Mouse (Mus musculus) large intestine, adult 2 months (tissue): ENCODE measurements around the gene Fkbp3. TPM values are rescaled to one million over a fixed set of nuclear protein-coding genes. Genes with fewer than 3 reads are reported as not detected.

Experiments used
- DNase-seq: peaks from one replicate; pipeline ENCODE4 v3.0.0-alpha.2; 2012; ENCODE audit warnings: low read depth, low spot score
- WGBS: fragments of 180-500 bp; shearing (Covaris S2); methylation state at CpG from one replicate; pipeline ENCODE4 v1.1.7; 2018; 5-methylcytosine and 5-hydroxymethylcytosine counted together
- polyA plus RNA-seq: library from polyadenylated mRNA; depleted of rRNA; stranded (reverse); fragments of >200 nt; gene quantifications from 2 replicates; pipeline ENCODE4 v1.2.3, GENCODE M21; 2012; rRNA removed

Fkbp3 gene
- polyA plus RNA-seq, 1 experiment = 17.6 TPM

DNA sequence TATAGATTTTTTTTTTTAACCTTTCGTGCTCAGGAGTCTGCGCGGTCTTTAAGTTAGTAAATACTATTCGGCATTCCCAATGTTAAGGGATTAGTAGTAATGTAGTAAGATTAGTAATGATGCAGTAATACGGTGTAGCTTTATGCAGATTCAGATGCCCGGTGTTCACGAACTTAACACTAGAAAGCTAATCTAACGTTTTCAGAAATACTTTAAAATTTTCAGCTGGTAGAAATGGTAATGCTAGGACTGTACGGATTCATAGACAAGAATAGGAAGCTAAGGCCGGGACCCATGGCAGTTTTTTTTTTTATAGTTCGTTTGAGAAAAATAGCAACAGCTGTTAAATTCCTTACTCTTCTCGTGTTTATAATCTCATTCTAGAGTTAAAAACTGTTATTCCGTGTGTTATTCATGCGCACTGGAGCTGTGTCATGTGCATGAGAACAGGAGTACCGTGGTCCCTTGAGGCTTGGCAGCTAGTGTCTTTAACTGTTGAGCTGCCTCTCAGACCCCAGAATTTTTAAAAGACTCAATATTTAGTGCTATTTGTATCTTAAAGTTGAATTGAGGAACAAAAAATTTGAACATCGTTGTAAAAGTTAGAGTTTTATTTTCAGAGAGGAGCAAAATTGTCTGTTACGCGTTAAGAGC is 36.8 kb downstream of the Fkbp3 start:
- 5% methylated on average over 18 of the region's 18 CpGs for WGBS
- DNase-seq = no peak

GRCm38 (mm10) chr12:65036190-65036870 is 37.5 kb downstream of the Fkbp3 start, which contains the start of gene Prpf39:
Gene Prpf39, plus strand, starts transcription at chr12:65036333.
- WGBS = under 1% methylated on average over 56 of the region's 65 CpGs
- peak; percentile 57 for DNase-seq

GRCm38 (mm10) chr12:65035839-65036189 is 38.0 kb downstream of the Fkbp3 start:
- WGBS = 48% methylated on average over 8 of the region's 8 CpGs
- DNase-seq = no peak

DNA sequence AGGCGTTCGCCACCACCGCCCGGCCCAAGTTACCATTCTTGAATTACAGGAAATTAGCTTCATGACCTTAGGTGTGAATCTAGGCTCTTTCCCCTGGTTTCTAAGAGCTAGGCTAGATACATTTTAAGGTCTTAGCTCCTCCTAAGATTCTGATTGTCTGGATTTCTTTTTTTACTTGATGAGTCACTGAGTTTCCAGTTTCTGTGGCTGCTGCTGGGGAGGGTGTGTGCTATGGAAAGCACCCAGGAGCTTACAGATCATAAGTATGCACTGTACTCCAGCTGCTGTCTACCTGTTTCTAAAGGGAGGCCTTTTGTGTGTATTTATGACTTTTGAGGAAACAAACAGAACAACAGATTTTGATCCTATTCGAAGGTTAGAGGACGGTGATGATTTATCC is 51.0 kb downstream of the Fkbp3 start:
- 96% methylated on average over 6 of the region's 6 CpGs for WGBS
- DNase-seq = no peak

Other genes starting within 250 kb of the Fkbp3 start
- gene Gm527, start 156.1 kb downstream of the Fkbp3 start, polyA plus RNA-seq = 0.47 and 1.4 TPM in 2 replicates
- gene Klhl28, start 108.5 kb downstream of the Fkbp3 start, polyA plus RNA-seq = 0.84 and 1.7 TPM in 2 replicates
- 1.9 and 3.7 TPM in 2 replicates for gene Togaram1, start 108.2 kb downstream of the Fkbp3 start, polyA plus RNA-seq
- gene Prpf39, start 37.7 kb downstream of the Fkbp3 start, polyA plus RNA-seq = 2.8 and 7.1 TPM in 2 replicates
- gene Fancm, start 1.6 kb upstream of the Fkbp3 start, polyA plus RNA-seq = 0.83 and 1.2 TPM in 2 replicates
- 0.89 TPM in 2 replicates for gene Mis18bp1, start 98.6 kb upstream of the Fkbp3 start, polyA plus RNA-seq
- not detected in 2 replicates for gene Wdr20rt, start 151.5 kb upstream of the Fkbp3 start, polyA plus RNA-seq